Mouse (Mus musculus): ENCODE measurements around the gene Fam163b. TPM values are rescaled to one million over a fixed set of nuclear protein-coding genes. Genes with fewer than 3 reads are reported as not detected.

Gene Fam163b
- polyA plus RNA-seq, 1 experiment from 2014 or later: 5.4 TPM

Other genes starting within 250 kb of the Fam163b start
- 34.9 and 35.1 TPM in 2 replicates for gene Surf6, start 239.6 kb downstream of the Fam163b start, polyA plus RNA-seq (2015; fragmentation: Nextera tagmentation; extraction: Ambion mirVana)
- 144 and 152 TPM in 2 replicates for gene Med22, start 231.8 kb downstream of the Fam163b start, polyA plus RNA-seq (2015; fragmentation: Nextera tagmentation; extraction: Ambion mirVana)
- 421 and 428 TPM in 2 replicates for gene Rpl7a, start 231.7 kb downstream of the Fam163b start, polyA plus RNA-seq (2015; fragmentation: Nextera tagmentation; extraction: Ambion mirVana)
- 58.4 and 63.5 TPM in 2 replicates for gene Surf2, start 226.1 kb downstream of the Fam163b start, polyA plus RNA-seq (2015; fragmentation: Nextera tagmentation; extraction: Ambion mirVana)
- 83.4 and 85.4 TPM in 2 replicates for gene Surf1, start 226.0 kb downstream of the Fam163b start, polyA plus RNA-seq (2015; fragmentation: Nextera tagmentation; extraction: Ambion mirVana)
- 107 and 110 TPM in 2 replicates for gene Surf4, start 208.6 kb downstream of the Fam163b start, polyA plus RNA-seq (2015; fragmentation: Nextera tagmentation; extraction: Ambion mirVana)
- 0.13 and 0.54 TPM in 2 replicates for gene Stkld1, start 208.4 kb downstream of the Fam163b start, polyA plus RNA-seq (2015; fragmentation: Nextera tagmentation; extraction: Ambion mirVana)
- gene Rexo4, start 178.1 kb downstream of the Fam163b start, polyA plus RNA-seq (2015; fragmentation: Nextera tagmentation; extraction: Ambion mirVana): 36.8 and 38.8 TPM in 2 replicates
- not detected in 2 replicates for gene Adamts13, start 169.1 kb downstream of the Fam163b start, polyA plus RNA-seq (2015; fragmentation: Nextera tagmentation; extraction: Ambion mirVana)
- gene Cacfd1, start 132.6 kb downstream of the Fam163b start, polyA plus RNA-seq (2015; fragmentation: Nextera tagmentation; extraction: Ambion mirVana): 123 and 126 TPM in 2 replicates
- 9.0 and 9.3 TPM in 2 replicates for gene Slc2a6, start 114.5 kb downstream of the Fam163b start, polyA plus RNA-seq (2015; fragmentation: Nextera tagmentation; extraction: Ambion mirVana)
- 0.14 TPM in 2 replicates for gene Mymk, start 70.3 kb downstream of the Fam163b start, polyA plus RNA-seq (2015; fragmentation: Nextera tagmentation; extraction: Ambion mirVana)
- gene Adamtsl2, start 63.1 kb downstream of the Fam163b start, polyA plus RNA-seq (2015; fragmentation: Nextera tagmentation; extraction: Ambion mirVana): 9.7 and 10.1 TPM in 2 replicates
- gene Dbh, start 22.7 kb upstream of the Fam163b start, polyA plus RNA-seq (2015; fragmentation: Nextera tagmentation; extraction: Ambion mirVana): 0.65 and 3.6 TPM in 2 replicates
- gene Sardh, start 105.8 kb upstream of the Fam163b start, polyA plus RNA-seq (2015; fragmentation: Nextera tagmentation; extraction: Ambion mirVana): 4.6 and 6.5 TPM in 2 replicates